Mouse (Mus musculus) spleen, adult 10 weeks (tissue): ENCODE measurements around the gene Zfp748. TPM values are rescaled to one million over a fixed set of nuclear protein-coding genes. Genes with fewer than 3 reads are reported as not detected.

ENCODE experiments used
- polyA plus RNA-seq: library from polyadenylated mRNA; stranded (reverse); fragments of 350-450 nt; fragmentation: Illumina TruSeq; extraction: RNeasy Lipid Tissue Mini Kit (QIAGEN cat#74804); gene quantifications from one replicate; pipeline ENCODE4 v1.2.3, GENCODE M21; 2015; ENCODE audit warnings: low replicate concordance; ENCODE audit not compliant: insufficient read depth

Zfp748 gene
- polyA plus RNA-seq: 17.4 TPM

GRCm38 (mm10) chr13:67553730-67554129 is at the start of gene Zfp748:
Gene Zfp748, minus strand, starts transcription at chr13:67553830.

GRCm38 (mm10) chr13:67525753-67526410 is 27.7 kb downstream of the Zfp748 start, which contains the start of the genes Gm26965 and Zfp87:
Gene Gm26965, minus strand, starts transcription at chr13:67526151.
Gene Zfp87, minus strand, starts transcription at chr13:67526177.

GRCm38 (mm10) chr13:67500084-67500719 is 53.4 kb downstream of the Zfp748 start, which contains the start of gene Zfp58:
Gene Zfp58, minus strand, starts transcription at chr13:67500555.

Other genes with a start within 250 kb of the Zfp748 start
- gene Zfp457, start 247.3 kb downstream of the Zfp748 start, polyA plus RNA-seq: 1.8 TPM
- gene Zfp595, start 221.3 kb downstream of the Zfp748 start, polyA plus RNA-seq: 24.2 TPM
- 3.4 TPM for gene Gm28044, start 193.3 kb downstream of the Zfp748 start, polyA plus RNA-seq
- gene Zfp953, start 193.2 kb downstream of the Zfp748 start, polyA plus RNA-seq: 14.9 TPM
- 2.8 TPM for gene Gm28041, start 178.1 kb downstream of the Zfp748 start, polyA plus RNA-seq
- 12.7 TPM for gene Zfp456, start 178.0 kb downstream of the Zfp748 start, polyA plus RNA-seq
- gene Zfp429, start 154.0 kb downstream of the Zfp748 start, polyA plus RNA-seq: 37.0 TPM
- gene Zfp459, start 132.4 kb downstream of the Zfp748 start, polyA plus RNA-seq: 5.2 TPM
- 22.7 TPM for gene Zfp874a, start 102.2 kb downstream of the Zfp748 start, polyA plus RNA-seq
- gene Zfp874b, start 69.6 kb downstream of the Zfp748 start, polyA plus RNA-seq: 32.3 TPM
- 21.0 TPM for gene Zfp58, start 53.3 kb downstream of the Zfp748 start, polyA plus RNA-seq
- gene Gm26965, start 27.7 kb downstream of the Zfp748 start, polyA plus RNA-seq: 0.33 TPM
- 32.9 TPM for gene Zfp87, start 27.7 kb downstream of the Zfp748 start, polyA plus RNA-seq
- gene Zfp729b, start 55.9 kb upstream of the Zfp748 start, polyA plus RNA-seq: 21.6 TPM
- gene Gm49345, start 83.9 kb upstream of the Zfp748 start, polyA plus RNA-seq: not detected
- 19.4 TPM for gene Zfp729a, start 84.0 kb upstream of the Zfp748 start, polyA plus RNA-seq
- gene Zfp738, start 133.2 kb upstream of the Zfp748 start, polyA plus RNA-seq: 21.3 TPM
- gene Zfp65, start 175.3 kb upstream of the Zfp748 start, polyA plus RNA-seq: 22.6 TPM
- 14.7 TPM for gene Zfp85, start 201.4 kb upstream of the Zfp748 start, polyA plus RNA-seq
- gene Zfp493, start 225.9 kb upstream of the Zfp748 start, polyA plus RNA-seq: 5.3 TPM